Mouse (Mus musculus) kidney, embryonic 14.5 days (tissue): ENCODE measurements around the gene Prl2c5. TPM values are rescaled to one million over a fixed set of nuclear protein-coding genes. Genes with fewer than 3 reads are reported as not detected.
"Not testable (repeated sequence)": the region's sequence is repeated elsewhere in the genome, so short reads cannot be mapped to it uniquely, and the experiment has no call there.

Experiments used
- ATAC-seq: fragments of 200-750 bp; cut with Nextera tagmentation; 2 replicates; pipeline ENCODE4 v1.8.0; 2017; ENCODE audit warnings: moderate number of reproducible peaks, mild to moderate bottlenecking, moderate TSS enrichment, moderate library complexity; ENCODE audit not compliant: low FRiP score, low TSS enrichment
- H3K27ac ChIP-seq: fragments of 300-500 bp; sonication (generic); 2 replicates; pipeline ENCODE4 v1.5.1; 2014; ENCODE audit warnings: low read depth, mild to moderate bottlenecking, low read length, moderate library complexity, mixed read lengths
- H3K27me3 ChIP-seq: fragments of 300-500 bp; sonication (generic); 2 replicates; pipeline ENCODE4 v1.6.1; 2014; ENCODE audit warnings: mild to moderate bottlenecking, low read length; ENCODE audit not compliant: control insufficient read depth, insufficient read depth
- H3K36me3 ChIP-seq: fragments of 300-500 bp; sonication (generic); 2 replicates; pipeline ENCODE4 v1.6.1; 2014; ENCODE audit warnings: low read length, mixed read lengths; ENCODE audit not compliant: control insufficient read depth, insufficient read depth
- H3K4me1 ChIP-seq: fragments of 300-500 bp; sonication (generic); 2 replicates; pipeline ENCODE4 v1.6.1; 2014; ENCODE audit warnings: low read length, mixed read lengths; ENCODE audit not compliant: control insufficient read depth, insufficient read depth
- H3K4me2 ChIP-seq: fragments of 300-500 bp; sonication (generic); replicated peaks from 2 replicates; pipeline ENCODE4 v1.6.1; 2014; ENCODE audit warnings: low read depth, mild to moderate bottlenecking, low read length
- H3K4me3 ChIP-seq: fragments of 300-500 bp; sonication (generic); 2 replicates; pipeline ENCODE4 v1.5.1; 2014; ENCODE audit warnings: mild to moderate bottlenecking, low read length
- H3K9ac ChIP-seq: fragments of 300-500 bp; sonication (generic); 2 replicates; pipeline ENCODE4 v1.6.1; 2014; ENCODE audit warnings: low read depth, mild to moderate bottlenecking, low read length, moderate library complexity
- H3K9me3 ChIP-seq: fragments of 300-500 bp; sonication (generic); 2 replicates; pipeline ENCODE4 v1.6.1; 2016; ENCODE audit warnings: low read length; ENCODE audit not compliant: control insufficient read depth
- WGBS: fragments of 180-500 bp; shearing (Covaris S2); extraction: QIAGEN DNeasy Blood & Tissue Kit; methylation state at CpG from one replicate; pipeline ENCODE4 v1.1.7; 2014; 5-methylcytosine and 5-hydroxymethylcytosine counted together
- polyA plus RNA-seq: library from polyadenylated mRNA; unstranded; fragments of >200 nt; fragmentation: Nextera tagmentation; extraction: Ambion mirVana; gene quantifications from 2 replicates; pipeline ENCODE4 v1.2.1, GENCODE M21; 2014

Prl2c5 gene
- not detected in 2 replicates for polyA plus RNA-seq

GRCm38 (mm10) chr13:13182415-13182814, at the start of gene Prl2c5:
Prl2c5 (plus strand) TSS chr13:13182715.
- not testable (repeated sequence) for H3K36me3 ChIP-seq, H3K27ac ChIP-seq, H3K4me2 ChIP-seq, H3K27me3 ChIP-seq, H3K9ac ChIP-seq, H3K4me1 ChIP-seq, H3K9me3 ChIP-seq, H3K4me3 ChIP-seq, ATAC-seq
- WGBS: 70% methylated on average over 2 of the region's 2 CpGs

GRCm38 (mm10) chr13:13162777-13163485, 19.6 kb upstream of the Prl2c5 start:
- not testable (repeated sequence) for H3K36me3 ChIP-seq, H3K4me1 ChIP-seq, ATAC-seq, H3K9ac ChIP-seq, H3K4me3 ChIP-seq, H3K27ac ChIP-seq, H3K27me3 ChIP-seq, H3K4me2 ChIP-seq, H3K9me3 ChIP-seq
- WGBS: 68% methylated on average over 4 of the region's 7 CpGs

- not testable (repeated sequence) for H3K9ac ChIP-seq, H3K27ac ChIP-seq, H3K4me1 ChIP-seq, H3K4me3 ChIP-seq, H3K36me3 ChIP-seq, ATAC-seq, H3K27me3 ChIP-seq, H3K4me2 ChIP-seq, H3K9me3 ChIP-seq
- 90% methylated on average over 2 of the region's 2 CpGs for WGBS
Observed at GRCm38 (mm10) chr13:13168631-13169030, 13.9 kb upstream of the Prl2c5 start.

GRCm38 (mm10) chr13:13173616-13174136, 8.8 kb upstream of the Prl2c5 start:
- H3K4me3 ChIP-seq, H3K4me1 ChIP-seq, H3K9me3 ChIP-seq, H3K4me2 ChIP-seq, H3K36me3 ChIP-seq, H3K27ac ChIP-seq, H3K9ac ChIP-seq, H3K27me3 ChIP-seq, ATAC-seq: not testable (repeated sequence)
- 77% methylated on average over 1 of the region's 1 CpGs for WGBS

- H3K27ac ChIP-seq, H3K27me3 ChIP-seq, H3K9me3 ChIP-seq, H3K4me1 ChIP-seq, H3K4me2 ChIP-seq, ATAC-seq, H3K4me3 ChIP-seq, H3K36me3 ChIP-seq, H3K9ac ChIP-seq: not testable (repeated sequence)
- 45% methylated on average over 2 of the region's 2 CpGs for WGBS
Observed at GRCm38 (mm10) chr13:13175736-13176135, 6.8 kb upstream of the Prl2c5 start.

GRCm38 (mm10) chr13:13211168-13211567, 28.7 kb downstream of the Prl2c5 start:
- not testable (repeated sequence) for H3K9ac ChIP-seq, H3K4me2 ChIP-seq, H3K4me1 ChIP-seq, H3K9me3 ChIP-seq, H3K36me3 ChIP-seq, H3K27ac ChIP-seq, H3K27me3 ChIP-seq, ATAC-seq, H3K4me3 ChIP-seq

- H3K4me1 ChIP-seq, H3K9ac ChIP-seq, H3K9me3 ChIP-seq, H3K27ac ChIP-seq, H3K27me3 ChIP-seq, H3K4me3 ChIP-seq, H3K36me3 ChIP-seq, ATAC-seq, H3K4me2 ChIP-seq: not testable (repeated sequence)
- 70% methylated on average over 2 of the region's 2 CpGs for WGBS
Observed at GRCm38 (mm10) chr13:13216363-13216762, 33.8 kb downstream of the Prl2c5 start.

- H3K4me3 ChIP-seq, H3K27ac ChIP-seq, H3K36me3 ChIP-seq, H3K27me3 ChIP-seq, H3K4me1 ChIP-seq, H3K4me2 ChIP-seq, H3K9me3 ChIP-seq, H3K9ac ChIP-seq, ATAC-seq: not testable (repeated sequence)
- 81% methylated on average over 5 of the region's 5 CpGs for WGBS
Observed at GRCm38 (mm10) chr13:13220231-13220630, 37.7 kb downstream of the Prl2c5 start.

- not testable (repeated sequence) for H3K4me2 ChIP-seq, H3K9ac ChIP-seq, H3K36me3 ChIP-seq, H3K4me3 ChIP-seq, H3K4me1 ChIP-seq, H3K27me3 ChIP-seq, H3K9me3 ChIP-seq, ATAC-seq, H3K27ac ChIP-seq
- WGBS: 0% methylated on average over 1 of the region's 1 CpGs
Observed at GRCm38 (mm10) chr13:13237456-13237855, 54.9 kb downstream of the Prl2c5 start.
